Mouse (Mus musculus): ENCODE results near the gene St3gal5.

The St3gal5 gene

DNA sequence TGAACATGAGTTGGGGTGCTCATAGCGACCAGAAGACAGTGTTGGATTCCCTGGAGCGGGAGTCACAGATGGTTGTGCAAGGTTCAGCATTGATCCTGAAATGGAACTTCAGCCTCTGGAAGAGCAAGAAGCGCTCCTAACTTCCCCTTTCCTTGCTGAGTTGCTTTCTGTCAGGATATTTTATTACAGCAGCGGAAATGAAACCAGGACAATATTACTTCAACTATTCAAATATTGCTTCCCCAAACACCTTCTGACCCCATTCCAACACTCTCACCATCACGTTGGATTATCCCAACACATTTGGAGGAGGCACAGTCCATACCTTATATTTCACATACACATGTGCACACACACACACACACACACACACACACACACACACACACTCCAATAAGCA is 64.4 kb downstream of the St3gal5 start:
- in situ Hi-C loops (cut with MboI, MseI): loop anchor here (10.0 kb wide), 1 partner anchor 197 kb away; no protein-coding TSS in a partner anchor

DNA sequence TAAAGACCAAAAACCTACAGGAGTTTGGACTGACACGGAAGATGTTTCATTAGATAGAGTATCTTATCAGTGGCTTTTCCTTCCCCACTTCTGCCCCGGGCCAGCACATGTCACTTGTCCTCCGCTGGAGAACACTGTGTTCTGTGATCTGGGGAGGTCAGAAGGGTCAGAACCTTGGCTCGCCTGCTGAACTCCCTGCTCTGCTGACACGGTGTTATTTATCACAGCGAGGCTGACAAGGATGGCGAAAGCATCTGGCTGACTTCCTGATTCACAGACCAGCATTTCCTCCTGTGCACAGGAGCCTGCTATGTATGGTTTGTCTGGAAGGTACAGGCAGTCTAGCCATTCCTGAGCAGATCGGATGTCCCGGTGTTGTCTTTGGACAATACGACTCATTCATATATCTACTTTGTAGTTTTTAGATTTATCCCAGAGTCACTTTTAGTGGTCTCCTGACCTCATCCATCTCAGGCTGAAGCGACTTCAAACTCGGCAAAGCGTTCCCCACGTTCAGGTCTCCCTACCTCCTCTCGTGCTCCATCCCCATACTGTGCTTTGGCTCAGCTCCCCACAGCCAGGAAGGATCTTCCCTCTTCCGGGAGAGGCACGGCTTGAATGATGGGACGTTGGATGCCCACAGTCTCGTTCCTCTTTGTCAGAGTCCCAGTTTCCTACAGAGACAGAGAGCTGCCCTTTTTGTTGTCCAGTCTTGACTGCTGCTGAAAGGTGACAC is 64.9 kb downstream of the St3gal5 start:
- in situ Hi-C loops (cut with MboI, MseI): loop anchor here (10.0 kb wide), 1 partner anchor 198 kb away; no protein-coding TSS in a partner anchor

DNA sequence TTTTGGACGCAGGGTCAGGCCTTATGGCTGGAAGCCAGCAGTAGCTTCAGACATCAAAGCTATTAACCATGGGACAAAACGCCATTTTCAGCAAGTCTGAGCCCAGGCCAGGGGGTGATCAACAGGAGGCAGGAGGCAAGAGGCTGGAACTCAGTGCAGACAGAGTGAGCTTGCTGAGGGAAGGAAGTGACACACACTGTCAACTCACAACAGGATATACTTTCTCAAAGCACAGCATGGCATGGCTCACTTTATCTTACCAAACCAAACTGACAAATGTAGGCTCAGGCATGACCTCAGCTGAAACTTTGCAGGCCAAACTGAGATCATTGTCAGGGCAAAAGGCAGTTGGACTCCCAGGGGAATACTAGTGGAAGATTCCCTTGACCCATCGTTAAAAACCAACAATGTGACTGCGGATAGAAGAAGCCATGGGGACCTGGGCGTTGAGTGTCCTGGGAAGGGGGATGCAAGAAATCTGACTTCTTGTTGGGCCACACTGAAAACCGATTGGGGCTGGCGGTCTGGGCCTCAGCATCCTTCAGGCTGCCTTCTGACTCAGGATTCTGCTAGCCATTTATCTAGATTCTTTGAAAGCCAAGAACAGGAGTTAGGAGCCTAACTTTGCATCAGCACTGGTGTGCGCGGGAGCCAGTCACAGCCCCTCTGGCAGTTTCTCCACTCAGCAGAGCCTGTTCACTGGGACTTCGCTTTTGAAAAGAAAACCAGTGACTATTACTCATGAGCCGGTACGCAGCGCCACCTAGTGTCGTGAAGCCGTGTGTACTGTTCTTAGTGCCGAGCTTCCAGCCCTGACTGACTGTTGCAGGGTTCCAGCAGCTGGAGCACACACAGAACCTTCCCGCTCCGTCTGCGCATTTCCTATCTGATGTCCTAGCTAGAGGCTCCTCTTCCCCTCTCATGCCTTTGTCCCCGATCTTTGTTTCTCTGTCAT is 67.2 kb downstream of the St3gal5 start:
- in situ Hi-C loops (cut with MboI, MseI): loop anchor here (5.0 to 10.0 kb wide), 2 partner anchors 200 to 232 kb away; no protein-coding TSS in a partner anchor

DNA sequence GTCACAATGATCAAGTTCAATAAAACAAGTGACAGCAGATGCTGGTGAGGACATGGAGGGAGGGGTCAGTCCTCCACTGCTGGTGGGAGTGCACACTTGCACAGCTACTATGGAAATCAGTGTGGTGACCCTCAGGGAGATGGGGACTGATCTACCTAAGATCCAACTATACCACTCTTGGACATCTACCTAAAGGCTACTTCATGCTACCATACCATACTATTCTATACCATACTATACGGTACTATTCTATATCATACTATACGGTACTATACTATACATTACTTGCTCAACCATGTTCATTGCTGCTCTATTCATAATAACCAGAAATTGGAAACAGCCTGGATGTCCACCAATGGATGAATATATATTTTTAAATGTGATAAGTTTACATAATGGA is 68.5 kb downstream of the St3gal5 start:
- in situ Hi-C loops (cut with MboI, MseI): loop anchor here (5.0 to 10.0 kb wide), 2 partner anchors 201 to 234 kb away; no protein-coding TSS in a partner anchor

DNA sequence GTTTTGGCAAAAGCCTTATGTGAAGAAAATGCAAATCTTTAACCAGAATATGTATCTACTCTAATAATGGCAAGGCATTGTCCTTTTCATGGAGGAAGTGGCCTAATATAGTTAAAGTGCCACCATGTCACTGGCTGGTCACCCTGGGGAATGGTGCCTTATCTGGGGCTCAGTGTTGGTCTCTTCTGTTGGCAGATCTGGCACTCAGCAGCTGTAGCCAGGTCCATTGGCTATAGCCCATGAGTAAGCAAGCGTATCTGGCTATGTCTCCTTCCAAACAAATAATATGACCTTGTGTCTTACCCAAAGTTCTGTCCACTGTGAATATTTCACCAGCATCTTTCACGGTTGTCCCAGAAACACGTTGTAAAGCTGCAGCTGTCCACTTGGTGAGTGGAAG is 74.0 kb downstream of the St3gal5 start:
- in situ Hi-C loops (cut with MboI, MseI): no loop called here

DNA sequence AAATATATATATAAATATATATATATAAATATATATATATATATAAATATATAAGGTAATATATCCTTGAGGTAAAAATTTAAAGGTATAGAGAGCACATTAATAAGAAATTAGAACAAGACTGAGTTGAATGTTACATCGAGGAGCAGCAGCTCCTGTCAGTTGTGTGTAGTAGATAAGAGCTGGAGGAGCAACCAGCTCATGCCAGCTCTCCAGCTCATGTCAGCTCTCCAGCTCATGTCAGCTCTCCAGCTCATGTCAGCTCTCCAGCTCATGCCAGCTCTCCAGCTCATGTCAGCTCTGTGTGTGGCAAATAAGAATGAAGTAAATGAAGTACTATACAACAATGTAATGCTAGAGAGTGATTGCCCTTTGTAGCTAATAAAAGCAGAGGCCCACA is 76.0 kb downstream of the St3gal5 start:
- in situ Hi-C loops (cut with MboI, MseI): no loop called here

DNA sequence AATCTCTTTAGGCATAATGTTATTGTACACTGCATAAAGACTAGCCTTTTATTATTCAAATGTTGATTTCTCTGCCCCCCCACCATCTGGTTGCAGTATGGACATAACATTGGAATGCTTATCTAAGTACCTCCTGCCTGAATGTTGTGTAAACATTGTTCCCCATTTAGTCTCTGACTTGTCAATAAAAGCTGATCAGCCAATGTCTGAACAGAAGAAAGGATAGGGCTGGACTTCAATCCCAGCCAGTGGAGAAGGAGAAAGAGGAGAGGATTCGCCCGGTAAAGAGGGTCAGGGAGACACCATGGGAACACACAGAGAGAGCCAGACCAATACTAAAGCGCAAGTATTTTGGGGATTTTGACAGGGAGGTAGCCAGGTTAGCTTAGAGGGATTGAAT is 78.0 kb downstream of the St3gal5 start:
- in situ Hi-C loops (cut with MboI, MseI): no loop called here

DNA sequence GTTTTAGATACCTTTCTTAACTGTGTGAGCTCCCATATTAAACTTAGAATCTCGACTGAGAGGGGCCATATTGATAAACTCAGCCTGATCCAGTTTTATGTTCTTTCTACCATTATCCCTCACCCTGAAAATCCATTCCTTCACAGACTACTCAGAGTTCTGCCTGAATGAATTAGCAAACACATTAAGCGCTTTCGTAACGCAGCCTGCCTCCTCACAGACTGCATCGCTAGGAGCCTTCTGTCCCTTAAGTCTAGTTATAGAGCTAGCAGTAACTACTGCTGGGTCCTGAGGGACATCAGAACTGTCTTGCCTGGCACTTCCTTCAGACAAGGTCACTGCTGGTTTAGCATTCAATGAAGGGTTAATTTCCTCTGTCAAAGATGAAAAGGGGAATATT is 78.6 kb downstream of the St3gal5 start:
- in situ Hi-C loops (cut with MboI, MseI): no loop called here

DNA sequence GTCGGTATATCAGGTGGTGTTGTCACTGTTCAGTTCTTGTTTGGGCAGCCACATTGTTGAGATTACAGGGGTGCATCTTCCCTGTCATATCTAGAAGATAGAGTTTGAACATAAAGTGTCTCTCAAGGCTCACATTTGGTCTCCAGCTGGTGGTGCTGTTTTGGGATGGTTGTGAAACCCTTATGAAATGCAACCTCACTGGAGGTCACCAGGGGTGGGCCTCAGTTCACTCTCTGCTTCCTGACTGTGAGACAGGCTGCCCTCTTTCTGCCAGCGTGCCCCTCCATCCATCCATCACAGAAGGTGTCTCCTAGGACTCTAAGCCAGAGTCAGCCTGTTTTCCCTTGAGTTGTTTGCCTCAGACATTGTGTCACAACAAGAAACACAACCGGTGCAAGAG is 80.0 kb downstream of the St3gal5 start:
- in situ Hi-C loops (cut with MboI, MseI): no loop called here

DNA sequence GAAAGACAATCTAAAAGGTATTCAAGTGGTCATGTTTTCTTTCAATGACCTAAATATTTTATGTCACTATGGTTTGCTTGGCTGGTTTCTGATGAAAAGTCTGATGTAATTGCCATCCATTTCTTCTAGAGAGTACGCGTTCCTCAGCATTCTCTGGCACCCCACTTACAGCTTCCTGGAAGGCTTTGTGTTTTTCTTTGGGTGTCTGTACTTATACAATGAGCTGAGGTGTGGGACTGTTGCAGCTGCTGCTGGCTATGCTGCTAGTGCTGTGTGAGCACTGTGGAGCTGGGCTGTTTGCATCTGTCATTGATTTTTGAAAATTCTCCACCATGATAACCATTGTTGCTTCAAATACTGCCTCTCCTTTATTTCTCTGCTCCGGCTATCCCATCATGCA is 81.6 kb downstream of the St3gal5 start:
- in situ Hi-C loops (cut with MboI, MseI): no loop called here

DNA sequence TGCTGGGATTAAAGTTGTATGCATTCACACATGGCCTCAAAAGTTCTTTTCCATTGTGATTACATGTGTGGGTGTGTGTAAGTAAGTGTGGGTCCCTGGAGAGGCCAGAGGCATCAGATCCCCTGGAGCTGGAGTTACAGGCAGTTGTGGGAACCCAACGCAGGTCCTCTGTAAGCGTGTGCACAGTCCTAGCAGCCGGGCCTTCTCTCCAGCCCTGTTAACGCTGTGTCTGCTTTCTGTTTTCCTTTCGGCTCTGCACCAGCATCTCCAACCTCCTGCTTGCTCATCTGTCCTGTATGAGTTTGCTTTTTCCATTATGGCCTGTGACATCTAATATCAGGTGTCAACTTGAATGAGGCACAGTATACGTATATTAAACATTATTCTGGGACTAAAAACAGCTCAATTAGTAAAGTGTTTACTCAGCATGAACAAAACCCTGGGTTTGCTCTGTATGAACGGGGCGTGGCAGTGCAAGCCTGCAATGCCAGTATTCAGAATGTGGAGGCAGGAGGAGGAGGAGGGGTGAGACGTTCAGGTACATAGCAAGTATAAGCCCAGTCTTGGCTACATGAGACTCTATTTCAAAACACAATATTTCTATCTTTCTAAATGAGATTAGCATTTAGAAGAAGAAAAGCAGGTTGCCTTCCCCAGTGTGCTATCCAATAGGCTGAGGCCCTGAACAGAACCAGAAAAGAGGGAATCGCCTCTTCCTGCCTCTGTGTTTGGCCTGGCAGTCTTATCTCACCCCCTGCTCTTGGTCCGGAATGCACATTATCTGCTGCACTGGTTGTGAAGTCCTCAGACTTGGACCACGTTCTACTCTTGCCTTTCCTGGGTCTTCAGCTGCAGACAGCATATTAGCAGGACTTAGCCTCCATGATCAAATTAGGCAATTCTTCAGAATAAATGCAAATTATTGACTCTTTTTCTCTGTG is 82.4 kb downstream of the St3gal5 start:
- in situ Hi-C loops (cut with MboI, MseI): loop anchor here (10.0 kb wide), 1 partner anchor 505 kb away; no protein-coding TSS in a partner anchor

DNA sequence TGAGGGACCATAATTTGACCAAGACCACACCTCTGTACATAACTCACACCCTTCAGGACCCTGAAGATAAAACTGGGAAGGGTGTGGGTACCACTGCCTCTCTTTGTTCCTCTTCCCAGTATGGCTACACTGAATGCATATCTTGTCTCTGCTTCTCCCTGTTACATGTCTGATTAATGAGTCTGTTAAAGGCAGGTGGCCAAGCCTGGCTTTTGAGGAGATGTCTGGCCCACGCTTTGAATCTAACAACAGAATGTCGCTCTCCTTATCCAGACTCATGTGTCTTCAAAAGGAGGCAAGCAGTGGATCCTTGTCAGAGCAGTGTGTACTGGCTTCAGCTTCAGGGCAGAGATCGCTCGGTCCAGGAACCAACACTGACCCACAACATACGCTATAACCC is 87.2 kb downstream of the St3gal5 start:
- in situ Hi-C loops (cut with MboI, MseI): loop anchor here (10.0 kb wide), 1 partner anchor 500 kb away; no protein-coding TSS in a partner anchor

DNA sequence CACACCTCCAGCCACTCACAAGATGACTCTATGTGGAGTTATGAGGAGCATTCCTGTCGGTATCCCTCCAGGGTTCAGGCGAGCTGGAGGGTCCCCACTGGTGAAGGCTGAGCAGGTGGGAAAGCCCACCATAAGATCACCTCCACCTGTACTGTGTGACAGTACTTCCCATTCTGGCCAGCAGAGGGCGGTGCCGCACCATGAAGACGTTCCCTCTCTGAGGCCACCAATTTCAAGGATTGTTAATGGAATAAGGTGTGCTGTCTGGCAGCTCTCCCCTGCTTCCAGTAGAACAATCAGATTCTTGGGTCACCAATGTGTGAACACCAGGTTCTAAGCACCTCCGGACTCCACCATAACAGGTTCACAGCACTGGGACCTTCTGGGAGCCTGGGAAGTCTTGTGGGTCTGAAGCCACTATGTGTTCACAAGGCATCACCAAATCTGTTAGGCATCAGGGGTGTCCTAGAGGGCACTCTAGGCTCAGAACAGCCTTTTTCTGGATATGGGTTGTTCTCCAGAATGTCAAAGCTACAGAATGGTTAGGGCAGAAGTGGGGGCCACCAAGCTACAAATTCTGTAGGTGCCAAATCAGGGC is 88.6 kb downstream of the St3gal5 start:
- in situ Hi-C loops (cut with MboI, MseI): loop anchor here (10.0 kb wide), 1 partner anchor 499 kb away; no protein-coding TSS in a partner anchor

DNA sequence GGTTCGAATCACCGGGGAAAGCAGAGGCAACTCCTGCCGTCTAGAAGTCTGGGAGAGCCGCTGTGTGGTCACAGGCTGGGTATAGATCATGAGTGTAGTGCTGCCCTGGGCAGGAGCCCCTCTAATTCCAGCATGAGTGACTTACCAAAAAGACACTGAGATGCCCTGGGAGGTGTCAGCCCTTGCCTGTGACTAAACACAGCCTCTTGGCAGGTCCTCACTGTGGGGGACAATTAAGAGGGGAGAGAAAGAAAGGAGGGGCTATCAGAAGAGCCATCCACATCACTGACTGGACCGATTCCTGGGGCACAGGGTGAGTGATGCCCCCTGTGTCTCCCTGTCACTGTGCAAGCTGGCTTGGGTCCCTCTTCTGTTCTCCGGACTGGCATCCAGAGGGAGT is 89.4 kb downstream of the St3gal5 start:
- in situ Hi-C loops (cut with MboI, MseI): loop anchor here (10.0 kb wide), 1 partner anchor 498 kb away; no protein-coding TSS in a partner anchor

DNA sequence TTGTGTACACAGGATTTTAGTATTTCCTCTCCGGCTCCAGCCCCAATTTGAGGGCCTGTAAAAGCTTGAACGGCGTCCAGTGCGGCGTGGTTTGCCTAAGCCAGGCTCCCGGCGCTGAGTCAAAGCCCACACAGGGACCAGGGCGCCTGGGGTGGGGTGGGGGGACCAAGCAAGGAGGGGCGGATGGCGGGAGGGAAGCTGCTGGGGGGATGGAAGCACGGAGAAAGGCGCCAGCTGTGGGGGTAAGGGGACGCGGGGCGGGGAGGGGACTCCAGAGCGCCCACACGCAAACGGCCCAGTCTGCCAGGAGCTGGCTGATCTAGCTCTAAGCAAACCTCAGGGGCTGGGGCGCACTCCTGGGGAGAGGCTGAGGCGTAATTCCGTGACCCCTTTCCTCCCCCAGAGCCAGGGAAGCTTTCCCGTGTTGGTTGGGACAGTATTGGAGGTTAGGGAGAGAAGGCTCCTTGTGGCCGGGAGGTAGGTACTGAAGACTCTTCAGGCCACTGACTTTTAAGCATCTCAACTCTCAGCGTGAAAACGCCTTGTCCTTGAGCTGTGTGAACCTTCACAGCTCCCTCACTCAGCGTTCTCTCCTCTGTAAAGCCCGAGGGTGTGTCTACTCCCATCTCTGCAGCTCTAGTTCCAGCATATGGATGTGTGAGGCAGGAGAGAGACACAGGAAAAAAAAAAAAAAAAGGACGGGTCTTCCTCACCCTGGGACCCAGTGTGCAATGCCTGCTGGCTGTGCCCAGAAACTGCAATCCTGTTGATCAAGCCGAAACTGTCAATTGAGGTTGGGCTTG is 91.9 kb downstream of the St3gal5 start:
- in situ Hi-C loops (cut with MboI, MseI): loop anchor here (10.0 kb wide), 1 partner anchor 496 kb away; no protein-coding TSS in a partner anchor

DNA sequence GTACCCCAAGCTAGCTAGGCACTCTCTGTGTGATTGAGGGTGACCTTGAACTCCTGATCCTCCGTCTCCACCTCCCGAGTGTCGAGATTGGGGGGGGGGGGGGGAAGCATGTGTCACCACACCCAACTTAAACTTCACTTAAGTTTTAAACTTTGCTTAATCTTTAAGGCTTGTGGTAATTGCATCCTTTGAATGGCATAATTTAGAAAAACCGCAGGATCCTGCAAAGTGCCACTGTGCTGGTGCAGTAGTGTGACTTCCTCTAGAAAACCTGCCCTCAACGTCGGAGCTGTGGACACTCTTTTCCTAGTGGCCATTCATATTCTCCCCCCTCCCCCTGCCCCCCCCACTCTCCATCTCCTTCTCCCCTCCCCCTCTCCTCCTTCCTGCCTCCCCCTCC is 92.7 kb downstream of the St3gal5 start:
- in situ Hi-C loops (cut with MboI, MseI): loop anchor here (5.0 kb wide), 1 partner anchor 47 kb away; the partner anchor contains the start of gene Atoh8

DNA sequence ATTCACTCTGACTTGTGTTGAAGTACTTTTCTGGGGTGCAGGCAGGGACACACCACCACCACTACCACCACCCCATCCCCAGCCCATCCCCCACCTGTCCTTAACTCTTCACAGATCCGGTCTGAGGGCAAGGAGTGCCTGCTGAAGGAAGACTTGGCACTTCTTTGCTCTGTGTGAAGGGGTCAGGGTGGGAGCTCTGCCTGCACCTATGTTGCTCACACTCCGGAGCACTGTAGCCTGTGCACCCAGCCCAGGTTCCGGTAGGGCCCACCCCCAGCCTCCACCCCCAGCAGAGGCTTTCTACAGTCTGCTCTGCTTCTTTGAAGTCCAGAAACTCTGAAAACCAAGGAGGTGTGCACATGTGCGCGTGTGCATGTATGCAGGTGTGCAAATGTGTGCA is 93.2 kb downstream of the St3gal5 start:
- in situ Hi-C loops (cut with MboI, MseI): loop anchor here (5.0 kb wide), 1 partner anchor 47 kb away; the partner anchor contains the start of gene Atoh8

DNA sequence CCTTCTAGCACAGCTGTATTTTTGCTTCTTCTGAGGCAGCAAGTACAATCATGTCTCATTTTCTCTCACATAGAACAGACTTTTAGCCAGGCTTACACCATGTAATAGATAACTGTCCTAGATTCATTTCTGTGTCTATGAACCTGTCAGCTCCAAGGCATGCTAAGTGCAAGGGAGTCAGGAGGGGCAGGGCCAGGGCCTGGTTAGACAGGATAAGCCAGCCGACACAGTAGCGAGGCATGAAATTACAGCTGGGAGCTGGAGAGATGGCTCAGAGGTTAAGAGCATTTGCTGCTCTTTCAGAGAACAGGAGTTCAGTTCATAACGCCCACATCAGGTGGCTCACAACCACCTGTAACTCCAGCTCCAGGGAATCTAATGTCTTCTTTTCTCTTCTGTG is 99.3 kb downstream of the St3gal5 start:
- in situ Hi-C loops (cut with MboI, MseI): no loop called here

DNA sequence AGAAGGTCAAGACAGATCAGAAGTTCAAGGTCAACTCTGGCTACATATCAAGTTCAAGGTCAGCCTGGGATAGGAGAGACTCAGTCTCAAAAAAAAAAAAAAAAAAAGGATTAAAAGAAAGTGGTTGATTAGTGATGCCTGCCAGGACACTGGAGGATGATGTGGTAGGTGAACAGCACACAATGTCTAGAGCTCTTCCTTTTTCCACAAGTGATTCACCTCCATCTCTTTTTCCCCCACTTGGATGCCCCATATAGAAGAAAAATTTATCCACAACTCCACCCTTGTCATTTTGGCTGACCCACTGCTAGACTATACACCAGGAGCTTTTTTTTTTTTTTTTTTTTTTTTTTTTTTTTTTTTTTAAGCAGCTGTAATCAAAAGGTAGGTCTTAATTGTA is 100.1 kb downstream of the St3gal5 start:
- in situ Hi-C loops (cut with MboI, MseI): no loop called here
